Mouse (Mus musculus): Measurements from ENCODE around the gene Cnih4.

DNA sequence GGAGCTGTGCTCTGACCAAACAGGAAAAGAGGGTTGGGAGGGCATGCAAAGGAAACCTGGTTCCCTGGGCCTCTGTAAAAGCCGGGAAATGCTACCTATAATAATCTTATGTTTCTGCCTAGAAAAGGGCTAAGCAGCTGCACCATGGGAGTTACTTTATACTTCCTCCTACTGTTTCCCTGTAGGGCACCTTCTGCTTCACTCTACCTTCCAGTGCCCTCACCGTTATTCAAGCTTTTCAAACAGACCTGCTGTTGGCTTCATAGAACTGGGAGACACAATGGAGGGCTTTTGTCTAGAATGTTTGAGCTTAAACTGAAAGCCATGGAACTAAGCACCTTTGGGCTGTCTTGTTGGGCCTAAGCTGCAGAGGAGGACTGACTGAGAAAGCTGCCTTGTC is 23.3 kb downstream of the Cnih4 start:
- TF ChIP-seq MYOD1 (IDR thresholded peaks at IDR 0.05; ENCODE audit: control insufficient read depth, insufficient read length, low read depth), result no peak
- no peak for TF ChIP-seq CTCF (IDR thresholded peaks at IDR 0.05; ENCODE audit: control insufficient read depth, insufficient read depth, insufficient read length)
- no peak for TF ChIP-seq MYOG (IDR thresholded peaks at IDR 0.05; ENCODE audit: control insufficient read depth, extremely low read depth, insufficient read length)
